ENCODE assay signal across 8 mouse cellular contexts in the genomic region with DNA sequence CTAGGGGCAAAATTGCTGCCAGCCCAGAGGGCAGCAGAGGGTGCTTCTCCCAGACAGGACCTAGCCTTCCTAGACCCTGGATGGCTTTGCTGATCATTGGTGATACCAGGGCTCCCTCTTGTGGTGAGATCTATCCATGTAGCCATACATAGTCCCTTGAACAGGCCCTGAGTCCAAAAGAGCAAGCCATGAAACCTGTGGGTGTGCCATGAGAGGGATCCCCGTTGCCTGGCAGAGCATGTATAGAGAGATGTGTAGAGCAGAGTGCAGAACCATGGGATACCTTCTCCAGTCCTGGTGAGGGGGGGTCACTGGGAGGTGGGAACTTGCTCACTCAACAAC. TPM values are rescaled to one million over a fixed set of nuclear protein-coding genes. Genes with fewer than 3 reads are reported as not detected.
A peak's percentile ranks its signal among the peaks of the same experiment; 100 is the strongest.
DNase-seq lines count a peak whose midpoint lies in the region; ATAC-seq and TF ChIP-seq lines count a peak whose summit lies in the region.

No protein-coding gene starts in this region.

- H3K4me3 ChIP-seq in forebrain, embryonic 14.5 days (ENCODE audit: low read depth, low read length): no peak overlapping the region
- H3K4me3 ChIP-seq in liver, embryonic 15.5 days (replicated peaks): peak overlapping the region; percentile 31; the same call in 1 of the 2 replicates
- H3K4me3 ChIP-seq in neural tube, embryonic 12.5 days: no peak overlapping the region
- H3K4me3 ChIP-seq in testis, adult 2 months (ENCODE audit: control insufficient read depth, low read depth, low read length): no peak overlapping the region

- peak; percentile 88 for ATAC-seq in forebrain, embryonic 14.5 days
- ATAC-seq in liver, embryonic 15.5 days (ENCODE audit: insufficient read depth): peak; percentile 43; the same call in 1 of the 2 replicates
- ATAC-seq in neural tube, embryonic 12.5 days (ENCODE audit: low FRiP score, low read depth): peak; percentile 67; the same call in 1 of the 2 replicates

- WGBS in forebrain, embryonic 14.5 days: 25% methylated on average over 1 of the region's 1 CpGs
- WGBS in large intestine, adult 2 months: 0% methylated on average over 1 of the region's 1 CpGs
- WGBS in liver, embryonic 15.5 days (ENCODE audit: insufficient replicate concordance): 10% methylated on average over 1 of the region's 1 CpGs
- WGBS in neural tube, embryonic 12.5 days: 43% methylated on average over 1 of the region's 1 CpGs

- no peak overlapping the region for H3K9ac ChIP-seq in forebrain, embryonic 14.5 days (ENCODE audit: low read length)
- no peak overlapping the region for H3K9ac ChIP-seq in liver, embryonic 15.5 days
- H3K9ac ChIP-seq in neural tube, embryonic 12.5 days: no peak overlapping the region

- no peaks in the 10 kb centered on the region for H3K4me1 ChIP-seq in forebrain, embryonic 14.5 days (ENCODE audit: control insufficient read depth, insufficient read depth, low read length)
- H3K4me1 ChIP-seq in liver, embryonic 15.5 days (replicated peaks): peaks cover 34% of the 10 kb centered on the region
- no peaks in the 10 kb centered on the region for H3K4me1 ChIP-seq in neural tube, embryonic 12.5 days
- H3K4me1 ChIP-seq in testis, adult 2 months (ENCODE audit: control insufficient read depth, insufficient read depth, low read length): no peaks in the 10 kb centered on the region

- H3K36me3 ChIP-seq in forebrain, embryonic 14.5 days (ENCODE audit: control insufficient read depth, insufficient read depth, low read length): no peaks in the 10 kb centered on the region
- no peaks in the 10 kb centered on the region for H3K36me3 ChIP-seq in liver, embryonic 15.5 days (replicated peaks)
- H3K36me3 ChIP-seq in neural tube, embryonic 12.5 days: no peaks in the 10 kb centered on the region
- no peaks in the 10 kb centered on the region for H3K36me3 ChIP-seq in testis, adult 2 months (ENCODE audit: control insufficient read depth, insufficient read depth, low read length)

- H3K27me3 ChIP-seq in forebrain, embryonic 14.5 days (replicated peaks; ENCODE audit: control insufficient read depth, insufficient read depth, low read length): no peaks in the 10 kb centered on the region
- H3K27me3 ChIP-seq in liver, embryonic 15.5 days: peaks cover 4% of the 10 kb centered on the region; the same call in 1 of the 2 replicates
- H3K27me3 ChIP-seq in neural tube, embryonic 12.5 days (replicated peaks): no peaks in the 10 kb centered on the region
- no peaks in the 10 kb centered on the region for H3K27me3 ChIP-seq in testis, adult 2 months (ENCODE audit: control insufficient read depth, insufficient read depth, low read length)

- DNase-seq in MEL-GATA-1-ER (ENCODE audit: extremely low read depth, low read depth): peak; percentile 77
- DNase-seq in cerebellum, adult 11 months: peak; percentile 65
- DNase-seq in forebrain, embryonic 14.5 days (ENCODE audit: low spot score): peak; percentile 93
- DNase-seq in heart, postnatal 36 days: peak; percentile 71 to 77
- DNase-seq in large intestine, adult 2 months (ENCODE audit: low read depth, low spot score): peak; percentile 72

- TF ChIP-seq POLR2A in testis, adult 2 months (IDR thresholded peaks at IDR 0.05; ENCODE audit: control insufficient read depth, low read depth, low read length): no peak

- TF ChIP-seq CTCF in testis, adult 2 months (IDR thresholded peaks at IDR 0.05; ENCODE audit: control insufficient read depth, insufficient read depth, insufficient replicate concordance, low read depth, low read length): peak; percentile 62; the same call in 1 of the 2 replicates

- no peak overlapping the region for H3K4me2 ChIP-seq in forebrain, embryonic 14.5 days (ENCODE audit: low read length)
- H3K4me2 ChIP-seq in liver, embryonic 15.5 days: peak overlapping the region; percentile 53
- H3K4me2 ChIP-seq in neural tube, embryonic 12.5 days (replicated peaks): no peak overlapping the region

- no peaks in the 10 kb centered on the region for H3K9me3 ChIP-seq in forebrain, embryonic 14.5 days (replicated peaks; ENCODE audit: control insufficient read depth, low read length)
- no peaks in the 10 kb centered on the region for H3K9me3 ChIP-seq in liver, embryonic 15.5 days (replicated peaks)
- H3K9me3 ChIP-seq in neural tube, embryonic 12.5 days: no peaks in the 10 kb centered on the region

- intact Hi-C loops in heart, postnatal 36 days (cut with DNase I): loop anchor here (1.0 to 10.0 kb wide), 3 partner anchors 57 to 378 kb away; a partner anchor contains a TSS

- no peak overlapping the region for H3K27ac ChIP-seq in forebrain, embryonic 14.5 days (ENCODE audit: low read depth, low read length)
- H3K27ac ChIP-seq in liver, embryonic 15.5 days (replicated peaks): no peak overlapping the region
- no peak overlapping the region for H3K27ac ChIP-seq in neural tube, embryonic 12.5 days
- no peak overlapping the region for H3K27ac ChIP-seq in testis, adult 2 months (ENCODE audit: control insufficient read depth, insufficient read depth, low read depth, low read length)

RNA-seq across cellular contexts. Expression of a gene that starts 1.8 kb away (rescaled TPM):
- 0.72 TPM in 1 of 2 replicates, not detected in the other for polyA plus RNA-seq in forebrain, embryonic 14.5 days (2014; fragmentation: Nextera tagmentation; extraction: Ambion mirVana)
- under 1 TPM; 0.49 to 0.72 TPM for total RNA-seq in heart, postnatal 36 days (2021)
- 85.1 and 89.7 TPM in 2 replicates for polyA plus RNA-seq in large intestine, adult 2 months (2012; rRNA removed)
- polyA plus RNA-seq in liver, embryonic 15.5 days (2015; fragmentation: Nextera tagmentation; extraction: Ambion mirVana): 129 and 201 TPM in 2 replicates
- polyA plus RNA-seq in neural tube, embryonic 12.5 days (2016; fragmentation: Nextera tagmentation; extraction: Ambion mirVana): 0.35 and 0.46 TPM in 2 replicates
- polyA plus RNA-seq in testis, adult 2 months (2012; rRNA removed): 1.8 and 3.0 TPM in 2 replicates

RNA-seq across cellular contexts. Expression of a gene that starts 13.5 kb away (rescaled TPM):
- 2.7 and 3.2 TPM in 2 replicates for polyA plus RNA-seq in forebrain, embryonic 14.5 days (2014; fragmentation: Nextera tagmentation; extraction: Ambion mirVana)
- 10 to 100 TPM; 34.4 to 39.4 TPM for total RNA-seq in heart, postnatal 36 days (2021)
- polyA plus RNA-seq in large intestine, adult 2 months (2012; rRNA removed): 0.69 and 1.0 TPM in 2 replicates
- 0.15 and 0.22 TPM in 2 replicates for polyA plus RNA-seq in liver, embryonic 15.5 days (2015; fragmentation: Nextera tagmentation; extraction: Ambion mirVana)
- polyA plus RNA-seq in neural tube, embryonic 12.5 days (2016; fragmentation: Nextera tagmentation; extraction: Ambion mirVana): 1.5 and 1.6 TPM in 2 replicates
- 9.9 and 10.6 TPM in 2 replicates for polyA plus RNA-seq in testis, adult 2 months (2012; rRNA removed)

Comparison
In these comparisons a context has a peak if more than half of its experiments do, and no peak if none do; other contexts are left out.
1. RNA of a gene that starts 1.8 kb away (polyA plus RNA-seq): 129 to 201 TPM in liver, embryonic 15.5 days and 85.1 to 89.7 TPM in large intestine, adult 2 months; 1.8 to 3.0 TPM in testis, adult 2 months, 0.35 to 0.46 TPM in neural tube, embryonic 12.5 days and 0.72 TPM in forebrain, embryonic 14.5 days; every median in the first group is over 10 times any median in the second.
2. Peak in every context shown above with its lines, with median percentiles within 50 percentile points of each other: DNase-seq and ATAC-seq.